In the genomic region with DNA sequence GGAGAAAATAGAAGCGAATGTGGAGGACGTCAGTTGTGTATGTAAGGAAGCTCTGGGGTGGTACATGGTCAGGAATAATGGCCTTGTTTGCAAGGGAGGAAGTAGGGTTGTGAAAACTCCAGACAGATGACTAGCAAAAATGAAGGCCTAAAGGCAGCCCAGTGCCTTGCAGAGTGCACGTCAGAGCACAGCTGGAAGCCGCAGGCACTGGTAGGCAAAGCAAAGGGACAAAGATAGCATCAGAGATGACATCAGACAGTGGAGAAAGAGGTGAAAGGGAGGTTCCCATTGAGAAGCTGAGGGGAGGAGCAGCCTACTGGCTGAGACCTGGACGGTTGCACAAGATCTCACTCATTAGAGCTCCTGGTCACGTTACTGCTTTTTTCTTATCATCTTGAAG, we compare ENCODE assay signal across 15 mouse cellular contexts. TPM values are rescaled to one million over a fixed set of nuclear protein-coding genes. Genes with fewer than 3 reads are reported as not detected.
A peak's percentile ranks its signal among the peaks of the same experiment; 100 is the strongest.
DNase-seq lines count a peak whose midpoint lies in the region; ATAC-seq and TF ChIP-seq lines count a peak whose summit lies in the region.
"Had no signal": no experiment of that assay in that cellular context is flagged by ENCODE, and none has a peak within 500 bp of the region (broad histone marks: within the 10 kb centered on the region; RNA-seq: fewer than 3 reads in every experiment).

No protein-coding gene starts in this region.

- no peak overlapping the region for H3K9ac ChIP-seq in CH12.LX (ENCODE audit: insufficient read depth, low read depth)
- H3K9ac ChIP-seq in liver, embryonic 12.5 days = no peak overlapping the region
- H3K9ac ChIP-seq: heart, embryonic 15.5 days had no signal

- peak; percentile 46; the same call in 1 of the 2 replicates for ATAC-seq in liver, embryonic 12.5 days
- no peak for ATAC-seq in inflammation-experienced regulatory T-cells, adult 6 months

- in situ Hi-C loops in CH12.LX (cut with MboI; ENCODE audit: low pct_ligation_motif_present, low pct_unique_long_range_greater_than_20kb, low sequenced_read_pairs) = no loop called here

- TF ChIP-seq EP300 in CH12.LX (IDR thresholded peaks at IDR 0.05; ENCODE audit: low read length) = peak; percentile 34; the same call in 1 of the 2 replicates

- no peak; the same call in 1 of the 2 replicates for TF ChIP-seq RAD21 in CH12.LX (IDR thresholded peaks at IDR 0.05; ENCODE audit: low read depth, low read length)

- TF ChIP-seq CTCF in CH12.LX (conservative IDR thresholded peaks at IDR 0.05 in 1 of 2, IDR thresholded peaks at IDR 0.05 in 1 of 2; ENCODE audit: low read depth in 2 of 2, low read length in 2 of 2) = no peak

- H3K9me3 ChIP-seq in heart, embryonic 10.5 days = no peaks in the 10 kb centered on the region
- H3K9me3 ChIP-seq in CH12.LX (replicated peaks; ENCODE audit: low read length) = no peaks in the 10 kb centered on the region
- H3K9me3 ChIP-seq in liver, embryonic 12.5 days (replicated peaks) = no peaks in the 10 kb centered on the region
- H3K9me3 ChIP-seq: forebrain, embryonic 10.5 days; heart, embryonic 15.5 days had no signal

- H3K27ac ChIP-seq in heart, embryonic 10.5 days = no peak overlapping the region
- H3K27ac ChIP-seq in CH12.LX (ENCODE audit: insufficient read depth, low read depth) = no peak overlapping the region
- no peak overlapping the region for H3K27ac ChIP-seq in liver, embryonic 12.5 days
- H3K27ac ChIP-seq: forebrain, embryonic 10.5 days; gastrocnemius, adult 2 months; heart, embryonic 15.5 days had no signal

- 61% methylated on average over 6 of the region's 6 CpGs for WGBS in heart, embryonic 10.5 days
- WGBS in liver, embryonic 12.5 days (ENCODE audit: insufficient replicate concordance) = 40% methylated on average over 6 of the region's 6 CpGs

- no peaks in the 10 kb centered on the region for H3K4me1 ChIP-seq in heart, embryonic 10.5 days
- peaks cover 0 to 55% of the 10 kb centered on the region in 2 experiments; a peak in 2 of 4 replicates for H3K4me1 ChIP-seq in CH12.LX (ENCODE audit: control insufficient read depth in 1 of 2, insufficient read depth in 2 of 2)
- no peaks in the 10 kb centered on the region for H3K4me1 ChIP-seq in liver, embryonic 12.5 days
- H3K4me1 ChIP-seq: heart, embryonic 15.5 days had no signal

- dilution Hi-C loops in CH12.LX (cut with MboI; ENCODE audit: extremely low pct_ligation_motif_present, extremely low pct_unique_long_range_greater_than_20kb, low sequenced_read_pairs) = no loop called here

- no peak for TF ChIP-seq POLR2A in CH12.LX (IDR thresholded peaks at IDR 0.05; ENCODE audit: low read depth, low read length)

- no peak overlapping the region for H3K4me3 ChIP-seq in heart, embryonic 10.5 days
- H3K4me3 ChIP-seq in CH12.LX (replicated peaks in 1 of 3; ENCODE audit: low read depth in 2 of 3, low read length in 2 of 3, poor library complexity in 1 of 3) = no peak overlapping the region
- H3K4me3 ChIP-seq in liver, embryonic 12.5 days = no peak overlapping the region
- H3K4me3 ChIP-seq: forebrain, embryonic 10.5 days; gastrocnemius, adult 2 months; heart, embryonic 15.5 days had no signal

- peak; percentile 80 for DNase-seq in heart, adult 11 months
- no peak for DNase-seq in heart, embryonic 10.5 days (ENCODE audit: low spot score)
- peak; percentile 96 for DNase-seq in CH12.LX (ENCODE audit: extremely low read depth)
- peak; percentile 45 to 53 for DNase-seq in monocyte, adult 2 months (ENCODE audit: low read depth in 1 of 2, low spot score in 2 of 2)
- no peak for DNase-seq in cerebellum, adult 9-10 months
- no peak for DNase-seq in urinary bladder, postnatal 4 days (ENCODE audit: low spot score in 2 of 2)
- DNase-seq: adrenal gland, postnatal 14 days; cerebellum, adult 11-12 months; gastrocnemius, adult 2 months; kidney, postnatal 36 days; spleen, adult 18-20 months had no signal

- H3K4me2 ChIP-seq in CH12.LX (ENCODE audit: insufficient read depth, low read depth, poor library complexity, severe bottlenecking) = no peak overlapping the region
- H3K4me2 ChIP-seq in liver, embryonic 12.5 days = no peak overlapping the region
- H3K4me2 ChIP-seq: heart, embryonic 15.5 days had no signal

- no peaks in the 10 kb centered on the region for H3K79me2 ChIP-seq in CH12.LX (replicated peaks; ENCODE audit: control insufficient read depth, extremely low read depth, insufficient read depth, poor library complexity, severe bottlenecking)

- no peaks in the 10 kb centered on the region for H3K27me3 ChIP-seq in heart, embryonic 10.5 days (ENCODE audit: insufficient read depth, poor library complexity, severe bottlenecking)
- peaks cover 2% of the 10 kb centered on the region for H3K27me3 ChIP-seq in CH12.LX (replicated peaks)
- H3K27me3 ChIP-seq in liver, embryonic 12.5 days (replicated peaks) = no peaks in the 10 kb centered on the region
- H3K27me3 ChIP-seq: heart, embryonic 15.5 days had no signal

- no peaks in the 10 kb centered on the region for H3K36me3 ChIP-seq in heart, embryonic 10.5 days
- H3K36me3 ChIP-seq in CH12.LX (replicated peaks in 1 of 2; ENCODE audit: control insufficient read depth in 1 of 2, insufficient read depth in 1 of 2, low read length in 1 of 2) = no peaks in the 10 kb centered on the region
- no peaks in the 10 kb centered on the region for H3K36me3 ChIP-seq in liver, embryonic 12.5 days
- H3K36me3 ChIP-seq: forebrain, embryonic 10.5 days; heart, embryonic 15.5 days had no signal

TF ChIP-seq in CH12.LX, 34 proteins besides CTCF, POLR2A, EP300 and RAD21:
- TF ChIP-seq HCFC1 (IDR thresholded peaks at IDR 0.05; ENCODE audit: low read depth, low read length) = no peak
- TF ChIP-seq TBP (conservative IDR thresholded peaks at IDR 0.05; ENCODE audit: low read depth, low read length) = no peak
- no peak for TF ChIP-seq ELF1 (IDR thresholded peaks at IDR 0.05; ENCODE audit: low read depth, low read length)
- TF ChIP-seq MAFK (IDR thresholded peaks at IDR 0.05; ENCODE audit: insufficient replicate concordance, low read length) = no peak
- no peak for TF ChIP-seq IRF4 (IDR thresholded peaks at IDR 0.05; ENCODE audit: low read depth, low read length)
- TF ChIP-seq MEF2A (IDR thresholded peaks at IDR 0.05; ENCODE audit: borderline replicate concordance, low read depth, low read length) = peak; percentile 95
- 0 out of 2 replicates have a peak, but pooled peaks have one; percentile 31 for TF ChIP-seq MXI1 (IDR thresholded peaks at IDR 0.05; ENCODE audit: low read depth, low read length)
- no peak for TF ChIP-seq GABPA (IDR thresholded peaks at IDR 0.05; ENCODE audit: insufficient replicate concordance, low read depth, low read length)
- no peak for TF ChIP-seq NELFE (IDR thresholded peaks at IDR 0.05; ENCODE audit: low read depth, low read length)
- TF ChIP-seq E2F4 (IDR thresholded peaks at IDR 0.05; ENCODE audit: insufficient replicate concordance, low read depth, low read length) = no peak
- no peak for TF ChIP-seq NRF1 (IDR thresholded peaks at IDR 0.05; ENCODE audit: low read depth, low read length)
- no peak for TF ChIP-seq MAZ (IDR thresholded peaks at IDR 0.05; ENCODE audit: low read depth, low read length)
- TF ChIP-seq MAX (IDR thresholded peaks at IDR 0.05; ENCODE audit: low read length) = 0 out of 2 replicates have a peak, but pooled peaks have one; percentile 24
- no peak for TF ChIP-seq SMC3 (IDR thresholded peaks at IDR 0.05; ENCODE audit: low read depth, low read length)
- TF ChIP-seq RCOR1 (conservative IDR thresholded peaks at IDR 0.05; ENCODE audit: low read depth, low read length) = no peak
- no peak for TF ChIP-seq PAX5 (IDR thresholded peaks at IDR 0.05; ENCODE audit: low read length)
- TF ChIP-seq ZNF384 (IDR thresholded peaks at IDR 0.05; ENCODE audit: low read depth, low read length) = no peak
- TF ChIP-seq KAT2A (IDR thresholded peaks at IDR 0.05; ENCODE audit: insufficient replicate concordance, low read length) = 0 out of 2 replicates have a peak, but pooled peaks have one; percentile 32
- peak; percentile 74 for TF ChIP-seq BHLHE40 (IDR thresholded peaks at IDR 0.05; ENCODE audit: low read depth, low read length)
- TF ChIP-seq USF1 (IDR thresholded peaks at IDR 0.05; ENCODE audit: low read depth, low read length) = no peak
- peak; percentile 62; the same call in 1 of the 2 replicates for TF ChIP-seq SIN3A (IDR thresholded peaks at IDR 0.05; ENCODE audit: low read length)
- TF ChIP-seq CHD1 (IDR thresholded peaks at IDR 0.05; ENCODE audit: low read depth, low read length) = no peak
- no peak for TF ChIP-seq UBTF (IDR thresholded peaks at IDR 0.05; ENCODE audit: low read depth, low read length)
- TF ChIP-seq POLR2AphosphoS2 (IDR thresholded peaks at IDR 0.05; ENCODE audit: low read depth, low read length) = no peak
- TF ChIP-seq JUND (conservative IDR thresholded peaks at IDR 0.05; ENCODE audit: low read depth, low read length) = peak; percentile 55; the same call in 1 of the 2 replicates
- TF ChIP-seq ZC3H11A (IDR thresholded peaks at IDR 0.05; ENCODE audit: low read depth, low read length) = no peak
- no peak for TF ChIP-seq USF2 (conservative IDR thresholded peaks at IDR 0.05; ENCODE audit: low read depth, low read length)
- no peak for TF ChIP-seq ZKSCAN1 (IDR thresholded peaks at IDR 0.05; ENCODE audit: borderline replicate concordance, low read depth, low read length)
- TF ChIP-seq MYC (IDR thresholded peaks at IDR 0.05; ENCODE audit: low read depth, low read length) = no peak
- TF ChIP-seq CHD2 (IDR thresholded peaks at IDR 0.05; ENCODE audit: low read length) = no peak
- TF ChIP-seq ETS1 (conservative IDR thresholded peaks at IDR 0.05; ENCODE audit: low read depth, low read length) = peak; percentile 99
- no peak for TF ChIP-seq TCF12 (IDR thresholded peaks at IDR 0.05; ENCODE audit: low read depth, low read length)
- no peak for TF ChIP-seq ZMIZ1 (IDR thresholded peaks at IDR 0.05; ENCODE audit: low read depth, low read length)
- TF ChIP-seq JUN (IDR thresholded peaks at IDR 0.05; ENCODE audit: insufficient read depth, low read depth, low read length) = 0 out of 2 replicates have a peak, but pooled peaks have one; percentile 21

RNA-seq across cellular contexts. Expression of gene Basp1, which starts 58.8 kb away (rescaled TPM):
- polyA plus RNA-seq in heart, embryonic 10.5 days (2016; fragmentation: Nextera tagmentation; extraction: Ambion mirVana) = 8.8 and 22.0 TPM in 2 replicates
- 0.04 and 0.17 TPM in 2 replicates for total RNA-seq in CH12.LX (2012; rRNA removed)
- total RNA-seq in CH12.LX (2014; rRNA removed) = 1.6 and 1.8 TPM in 2 replicates
- 2.4 and 2.5 TPM in 2 replicates for polyA plus RNA-seq in CH12.LX (2012; ENCODE audit: insufficient read length, low read depth)
- polyA plus RNA-seq in liver, embryonic 12.5 days (2016; fragmentation: Nextera tagmentation; extraction: Ambion mirVana) = 9.6 and 10.8 TPM in 2 replicates
- polyA plus RNA-seq in inflammation-experienced regulatory T-cells, adult 6 months (2017; shearing (Covaris generic)) = under 1 TPM in 1 of 3 experiments, not detected in 2; 0.51 TPM

Comparison
In these comparisons a context has a peak if more than half of its experiments do, and no peak if none do; other contexts are left out.
1. DNase-seq: peak in heart, adult 11 months (single experiment), CH12.LX (single experiment) and monocyte, adult 2 months (2 of 2); none in heart, embryonic 10.5 days (single experiment), cerebellum, adult 9-10 months (single experiment) and urinary bladder, postnatal 4 days (0 of 2).